Mouse (Mus musculus) granulocyte monocyte progenitor cell, adult 5-6 weeks (primary cell): ENCODE measurements around the gene 9930111J21Rik1. TPM values are rescaled to one million over a fixed set of nuclear protein-coding genes. Genes with fewer than 3 reads are reported as not detected.
"Not testable (repeated sequence)": the region's sequence is repeated elsewhere in the genome, so short reads cannot be mapped to it uniquely, and the experiment has no call there.

Experiments used
- ATAC-seq: replicated peaks from 2 replicates; pipeline ENCODE4 v1.8.0; 2016; ENCODE audit warnings: mild to moderate bottlenecking, moderate TSS enrichment, inconsistent platforms; ENCODE audit not compliant: poor library complexity, severe bottlenecking
- total RNA-seq, 2 experiments: library from RNA; stranded (forward) in 1 of 2; stranded (reverse) in 1 of 2; fragments of 200-712, 200-1000 nt in 1 of 2; fragments of >200 nt in 1 of 2; fragmentation: Nextera tagmentation in 1 of 2; gene quantifications; 2 replicates each; pipeline ENCODE4 v1.2.3; 2014 to 2017

Gene 9930111J21Rik1
- 13.1 and 13.3 TPM in 2 replicates for total RNA-seq (2014; fragmentation: Nextera tagmentation)
- 7.3 and 17.1 TPM in 2 replicates for total RNA-seq (2017)

- ATAC-seq = peak; percentile 82
Observed at GRCm38 (mm10) chr11:48979251-48979650, at the start of gene 9930111J21Rik1. Gene 9930111J21Rik1, minus strand, starts transcription at chr11:48979398.

- ATAC-seq = not testable (repeated sequence)
Observed at GRCm38 (mm10) chr11:49012074-49012473, 32.9 kb upstream of the 9930111J21Rik1 start.

- not testable (repeated sequence) for ATAC-seq
Observed at GRCm38 (mm10) chr11:49006785-49007184, 27.6 kb upstream of the 9930111J21Rik1 start.

GRCm38 (mm10) chr11:49006317-49006716, 27.1 kb upstream of the 9930111J21Rik1 start:
- ATAC-seq = not testable (repeated sequence)

GRCm38 (mm10) chr11:49000411-49000810, 21.2 kb upstream of the 9930111J21Rik1 start:
- not testable (repeated sequence) for ATAC-seq

DNA sequence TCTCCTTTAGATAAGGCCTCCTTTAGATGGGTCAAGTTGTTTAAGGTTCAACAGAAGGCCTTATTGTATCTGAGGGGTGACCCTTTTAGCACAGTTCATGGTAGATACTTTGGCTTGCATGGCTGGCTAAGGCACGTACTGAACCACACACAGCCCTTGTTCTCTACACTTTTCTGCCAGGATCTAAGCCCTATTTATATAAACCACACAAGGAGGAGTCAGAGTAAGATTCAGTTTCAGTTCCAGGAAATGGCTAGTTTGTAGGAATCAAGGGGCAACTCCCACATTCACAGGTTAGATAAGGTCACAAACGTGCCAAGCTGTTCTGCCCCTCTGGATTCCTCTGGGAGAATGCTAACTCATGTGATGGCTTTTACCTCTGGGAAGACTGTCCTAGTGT, 14.8 kb upstream of the 9930111J21Rik1 start, which contains the start of gene Tgtp1:
Gene Tgtp1 (minus strand): TSS at position 155 of the 400 bp plus-strand sequence.
- peak; percentile 77 for ATAC-seq

DNA sequence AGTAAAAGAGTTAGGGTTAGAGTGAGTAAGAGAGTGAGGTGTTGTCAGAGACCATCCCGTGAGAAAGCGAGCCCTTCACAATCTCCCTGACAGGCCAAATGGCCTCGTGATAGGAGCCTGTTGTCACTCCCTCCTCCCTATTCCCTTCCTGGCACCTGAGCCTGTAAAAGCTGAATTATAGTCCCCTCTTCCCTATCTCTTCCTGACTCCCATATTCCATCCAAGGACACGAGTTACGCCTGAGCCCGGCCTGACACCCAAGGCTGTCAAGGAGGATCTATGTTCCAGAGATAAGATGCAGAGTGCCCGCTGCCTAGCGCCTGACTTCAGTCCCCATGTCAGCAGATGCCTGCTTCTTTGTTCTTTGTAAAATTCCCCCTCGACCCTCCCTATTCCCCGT, 14.1 kb upstream of the 9930111J21Rik1 start:
- ATAC-seq = not testable (repeated sequence)

GRCm38 (mm10) chr11:48991740-48992520, 12.7 kb upstream of the 9930111J21Rik1 start, which contains the start of gene Gm12185:
Gene Gm12185, minus strand, starts transcription at chr11:48992226.
- not testable (repeated sequence) for ATAC-seq

- ATAC-seq = not testable (repeated sequence)
Observed at GRCm38 (mm10) chr11:48989981-48990380, 10.8 kb upstream of the 9930111J21Rik1 start.

DNA sequence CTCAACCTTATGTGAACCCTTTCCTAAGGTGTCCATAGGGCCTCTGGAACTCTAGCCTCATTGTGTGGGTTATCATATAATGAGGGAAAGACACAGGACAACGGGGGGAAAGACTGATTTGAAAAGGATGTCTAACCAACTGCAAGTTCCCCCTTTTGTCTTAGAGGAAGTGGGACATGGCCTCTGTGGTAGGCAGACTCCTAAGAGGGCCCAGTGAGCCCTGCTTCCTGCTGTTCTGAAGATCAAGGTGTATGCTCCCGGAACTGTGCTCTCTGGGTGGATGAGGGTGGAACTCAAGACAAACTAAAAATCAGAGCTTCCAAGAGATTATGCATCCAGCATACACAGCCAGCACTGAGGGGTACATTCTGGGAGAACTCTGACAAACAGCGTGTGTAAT, 9.0 kb upstream of the 9930111J21Rik1 start:
- peak; percentile 88 for ATAC-seq

GRCm38 (mm10) chr11:48982848-48983247, 3.6 kb upstream of the 9930111J21Rik1 start:
- ATAC-seq = not testable (repeated sequence)

DNA sequence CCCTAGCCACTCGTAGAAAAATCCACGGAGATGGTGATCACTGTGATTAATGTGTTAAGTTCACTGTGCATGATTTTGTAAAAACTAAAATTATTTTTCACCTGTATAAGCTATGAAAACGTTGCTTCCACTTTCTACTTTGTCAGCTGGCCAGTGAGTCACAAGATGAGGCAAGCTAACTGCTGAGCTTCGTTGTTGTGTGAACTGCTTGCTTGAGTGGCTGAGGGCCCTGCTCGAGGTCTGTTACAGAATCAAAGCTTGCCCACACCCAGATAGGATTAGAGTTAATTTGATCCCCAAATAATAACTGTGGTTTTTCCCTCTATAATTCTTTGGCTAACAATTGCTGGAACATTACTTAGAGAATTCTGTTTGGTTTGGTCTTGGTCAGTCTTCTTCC, 854 bp upstream of the 9930111J21Rik1 start:
- peak; percentile 47 for ATAC-seq

DNA sequence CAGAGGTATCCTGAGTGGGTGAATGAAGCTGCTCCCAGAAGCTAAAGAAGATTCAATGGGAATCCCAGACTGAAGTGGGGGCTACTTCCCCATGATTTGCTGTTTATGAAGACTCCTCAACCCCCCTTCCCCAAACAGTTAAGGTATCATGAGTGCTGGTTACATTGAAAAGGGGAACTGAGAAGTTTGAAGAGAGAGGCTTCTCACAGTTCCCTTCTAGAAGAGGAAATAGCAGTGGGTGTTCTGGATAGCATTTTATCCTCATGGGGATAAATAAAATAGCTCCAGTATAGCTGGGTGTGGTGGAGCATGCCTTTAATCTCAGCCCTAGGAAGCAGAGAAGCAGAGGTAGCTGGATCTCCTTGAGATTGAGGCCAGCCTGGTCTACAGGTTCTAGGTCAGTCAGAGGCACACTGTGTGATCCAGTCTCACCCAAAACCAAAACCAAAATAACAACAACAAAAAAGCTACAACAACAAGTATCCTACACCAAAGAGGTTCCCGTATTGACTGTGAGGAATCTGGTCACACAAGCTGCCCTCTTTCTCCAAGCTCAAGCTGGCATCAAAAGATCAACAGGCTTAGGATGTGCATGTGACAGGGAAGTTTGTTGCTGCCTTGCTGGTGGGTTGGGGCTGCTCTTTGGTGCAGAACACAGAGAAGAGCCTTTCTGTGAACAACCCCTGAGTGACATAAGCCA, 808 bp downstream of the 9930111J21Rik1 start, which contains the start of gene Olfr56:
Gene Olfr56 (plus strand): TSS at position 650 of the 700 bp plus-strand sequence.
- peak; percentile 76 for ATAC-seq

DNA sequence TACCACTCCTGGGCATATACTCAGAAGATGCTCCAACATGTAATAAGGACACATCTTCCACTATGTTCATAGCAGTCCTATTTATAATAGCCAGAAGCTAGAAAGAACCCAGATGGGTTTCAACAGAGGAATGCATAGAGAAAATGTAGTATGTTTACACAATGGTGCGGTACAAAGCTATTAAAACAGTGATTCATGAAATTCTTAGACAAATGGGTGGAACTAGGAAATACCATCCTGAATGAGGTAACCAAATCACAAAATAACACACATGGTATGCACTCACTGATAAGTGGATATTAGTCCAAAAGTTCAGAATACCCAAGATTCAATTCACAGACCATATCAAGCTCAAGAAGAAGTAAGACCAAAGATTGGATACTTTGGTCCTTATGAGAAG, 4.5 kb downstream of the 9930111J21Rik1 start:
- ATAC-seq = not testable (repeated sequence)

DNA sequence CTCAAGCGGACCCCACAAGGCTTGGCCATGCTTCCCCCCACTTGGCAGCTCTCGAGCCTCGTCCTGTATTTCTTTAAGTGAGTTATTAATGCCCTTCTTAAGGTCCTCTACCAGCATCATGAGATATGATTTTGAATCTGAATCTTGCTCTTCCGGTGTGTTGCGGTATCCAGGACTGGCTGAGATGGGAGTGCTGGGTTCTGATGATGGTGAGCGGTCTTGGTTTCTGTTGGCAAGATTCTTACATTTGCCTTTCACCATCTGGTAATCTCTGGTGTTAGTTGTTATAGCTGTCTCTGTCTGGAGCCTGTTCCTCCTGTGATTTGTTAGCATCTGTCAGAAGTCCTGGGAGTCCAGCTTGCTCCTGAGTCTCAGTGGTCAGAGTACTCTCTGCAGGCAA, 33.1 kb downstream of the 9930111J21Rik1 start, which contains the start of gene Psme2b:
Gene Psme2b (minus strand): TSS at position 101 of the 400 bp plus-strand sequence.
- not testable (repeated sequence) for ATAC-seq

DNA sequence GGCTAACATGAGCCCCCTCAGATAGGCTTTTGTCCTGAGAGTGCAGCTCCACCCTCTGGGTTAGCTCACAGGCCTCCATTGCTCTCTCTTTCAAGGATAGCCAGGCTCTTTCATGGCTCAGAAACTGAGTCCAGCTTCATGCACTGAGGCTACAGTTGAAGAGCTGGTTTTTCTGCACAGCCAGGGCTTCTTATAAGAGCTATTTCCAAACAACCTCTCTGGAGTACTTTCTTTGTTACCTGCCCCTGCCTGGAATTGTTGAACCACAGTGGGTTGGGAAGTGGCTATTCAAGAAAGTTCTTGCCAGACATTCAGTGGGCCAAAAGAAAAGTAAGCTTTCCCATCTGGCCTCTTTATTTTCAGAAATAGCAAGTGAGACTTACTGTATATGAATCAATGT, 39.9 kb downstream of the 9930111J21Rik1 start:
- not testable (repeated sequence) for ATAC-seq

DNA sequence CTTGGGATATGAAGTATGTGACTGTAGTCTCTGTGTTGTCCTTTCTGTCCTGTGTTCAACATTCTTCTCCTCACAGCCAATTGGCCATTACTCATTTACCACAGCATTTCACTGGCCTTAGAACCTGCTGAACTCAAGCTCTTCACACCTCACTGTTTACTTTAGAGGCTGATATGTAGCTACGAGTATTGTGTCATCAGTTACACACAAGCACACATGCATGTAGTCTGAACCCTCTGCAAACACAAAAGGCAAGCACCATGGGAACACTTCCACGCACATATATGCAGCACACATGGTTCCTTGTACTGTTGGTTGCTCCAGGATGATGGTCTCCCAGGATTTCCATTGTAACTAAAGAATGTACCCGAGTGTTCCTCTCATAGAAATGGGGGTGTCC, 43.9 kb downstream of the 9930111J21Rik1 start:
- not testable (repeated sequence) for ATAC-seq

DNA sequence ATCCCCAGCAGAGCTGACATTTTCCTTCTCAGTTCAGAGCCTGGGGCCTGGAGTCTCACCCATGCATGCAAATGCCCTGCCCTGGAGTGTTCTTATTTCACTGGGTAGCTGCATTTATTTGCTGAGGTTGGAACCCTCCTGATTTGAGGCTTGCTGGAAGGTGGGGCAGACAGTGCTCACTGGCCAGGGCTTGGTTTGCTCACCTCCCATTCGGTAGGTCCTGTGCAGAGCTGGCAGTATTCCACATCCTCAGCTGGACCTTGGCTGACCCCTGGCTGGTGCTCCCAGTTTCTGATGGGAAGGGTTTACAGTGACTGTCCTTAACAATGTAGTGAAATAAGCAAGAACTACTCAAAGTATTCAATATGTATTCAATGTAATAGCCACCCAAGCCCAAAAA, 45.3 kb downstream of the 9930111J21Rik1 start:
- ATAC-seq = not testable (repeated sequence)

DNA sequence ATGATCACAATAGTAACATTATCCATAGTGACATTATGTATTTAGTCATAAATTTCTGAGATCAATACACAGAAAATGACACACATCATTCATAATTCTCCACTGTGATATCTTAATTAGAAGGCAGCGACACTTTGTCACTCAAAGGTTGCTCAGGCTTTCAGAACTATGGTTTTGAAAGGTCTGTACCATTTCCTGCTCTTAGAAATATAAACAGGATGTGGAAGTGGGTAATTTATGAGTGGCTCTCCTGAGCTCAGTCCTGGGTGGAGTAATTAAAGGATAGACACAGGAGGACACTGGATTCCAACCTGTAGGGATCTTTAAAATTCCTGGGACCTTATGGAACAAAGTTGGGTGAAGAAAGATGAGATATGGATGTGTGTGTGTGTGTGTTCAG, 45.8 kb downstream of the 9930111J21Rik1 start:
- not testable (repeated sequence) for ATAC-seq

- ATAC-seq = not testable (repeated sequence)
Observed at GRCm38 (mm10) chr11:48928068-48928467, 51.1 kb downstream of the 9930111J21Rik1 start.

- not testable (repeated sequence) for ATAC-seq
Observed at GRCm38 (mm10) chr11:48926437-48926836, 52.8 kb downstream of the 9930111J21Rik1 start.
